Mouse (Mus musculus): Measurements from ENCODE around the gene Pgpep1. TPM values are rescaled to one million over a fixed set of nuclear protein-coding genes. Genes with fewer than 3 reads are reported as not detected.
A peak's percentile ranks its signal among the peaks of the same experiment; 100 is the strongest.

Pgpep1 gene
- polyA plus RNA-seq, 1 experiment from 2014 or later: 103 TPM

DNA sequence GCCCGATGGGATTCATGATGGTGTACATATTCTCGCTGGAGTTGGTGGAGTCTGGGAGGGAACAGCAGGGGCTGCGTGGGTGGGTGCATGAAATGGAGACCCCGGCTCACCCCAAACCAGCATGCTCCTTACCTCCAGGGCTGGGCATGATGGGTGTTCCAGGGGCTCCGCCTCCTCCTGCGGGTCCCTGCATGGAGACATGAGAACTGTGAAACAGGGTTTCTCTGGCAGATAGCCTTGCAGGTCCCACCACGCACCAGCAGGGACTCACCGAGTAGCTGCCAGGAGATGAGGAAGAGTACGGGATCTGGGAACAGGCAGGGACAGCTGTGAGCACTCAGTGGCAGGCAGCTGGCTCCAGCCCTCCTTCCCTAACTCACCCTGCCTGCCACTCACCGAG is 61.5 kb downstream of the Pgpep1 start:
- no peak for DNase-seq (ENCODE audit: low spot score, missing footprints)
- no peaks in the 10 kb centered on the region for H3K36me3 ChIP-seq (ENCODE audit: control insufficient read depth, insufficient read depth, low read length)
- peak overlapping the region; percentile 80; the same call in 1 of the 2 replicates for H3K9ac ChIP-seq (ENCODE audit: low read length)
- H3K9me3 ChIP-seq (ENCODE audit: control insufficient read depth, low read length): no peaks in the 10 kb centered on the region
- peak overlapping the region; percentile 36 for H3K4me3 ChIP-seq (ENCODE audit: low read depth, low read length)
- H3K4me1 ChIP-seq (ENCODE audit: control insufficient read depth, insufficient read depth, low read length): peaks cover 52% of the 10 kb centered on the region
- 18% methylated on average over 10 of the region's 10 CpGs for WGBS
- H3K4me2 ChIP-seq: peak overlapping the region; percentile 77
- H3K27me3 ChIP-seq (ENCODE audit: control insufficient read depth, insufficient read depth, low read length): peaks cover 6% of the 10 kb centered on the region; the same call in 1 of the 2 replicates
- peak; percentile 1; the same call in 1 of the 2 replicates for ATAC-seq (ENCODE audit: low FRiP score)
- H3K27ac ChIP-seq (ENCODE audit: low read depth, low read length): no peak overlapping the region; the same call in 1 of the 2 replicates

DNA sequence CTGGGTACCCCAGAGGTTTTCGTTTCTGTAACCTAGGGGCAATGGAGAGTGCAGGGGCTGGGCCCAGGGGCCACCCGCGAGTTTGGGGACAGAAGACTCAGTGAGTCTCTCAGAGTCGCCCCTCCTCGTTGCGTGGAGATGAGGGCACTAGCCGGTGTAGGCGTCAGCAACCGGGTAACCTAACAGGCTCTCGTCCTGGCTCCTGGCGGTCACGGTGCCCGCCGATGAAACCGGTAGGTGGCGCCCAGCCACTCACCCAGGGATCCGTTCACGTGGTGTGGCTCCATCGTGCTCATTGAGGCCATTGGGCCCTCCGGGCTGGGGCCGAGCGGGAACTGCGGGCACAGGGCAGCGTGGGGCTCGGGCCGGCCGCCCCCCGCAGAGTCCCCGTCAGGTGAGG is 61.9 kb downstream of the Pgpep1 start:
- Histone ChIP-seq H3K9me3 (ENCODE audit: control insufficient read depth, low read length) (no peaks in the 10 kb centered on the region), H3K4me3 (ENCODE audit: low read depth, low read length) (peak overlapping the region; percentile 36), H3K36me3 (ENCODE audit: control insufficient read depth, insufficient read depth, low read length) (no peaks in the 10 kb centered on the region), H3K27me3 (ENCODE audit: control insufficient read depth, insufficient read depth, low read length) (peaks cover 6% of the 10 kb centered on the region; the same call in 1 of the 2 replicates), H3K4me2 (peak overlapping the region; percentile 77), H3K27ac (ENCODE audit: low read depth, low read length) (no peak overlapping the region; the same call in 1 of the 2 replicates), H3K4me1 (ENCODE audit: control insufficient read depth, insufficient read depth, low read length) (peaks cover 52% of the 10 kb centered on the region), H3K9ac (ENCODE audit: low read length) (peak overlapping the region; percentile 80)
- under 1% methylated on average over 29 of the region's 29 CpGs for WGBS
- ATAC-seq (ENCODE audit: low FRiP score) (peak; percentile 38), DNase-seq (ENCODE audit: low spot score, missing footprints) (peak; percentile 98)

DNA sequence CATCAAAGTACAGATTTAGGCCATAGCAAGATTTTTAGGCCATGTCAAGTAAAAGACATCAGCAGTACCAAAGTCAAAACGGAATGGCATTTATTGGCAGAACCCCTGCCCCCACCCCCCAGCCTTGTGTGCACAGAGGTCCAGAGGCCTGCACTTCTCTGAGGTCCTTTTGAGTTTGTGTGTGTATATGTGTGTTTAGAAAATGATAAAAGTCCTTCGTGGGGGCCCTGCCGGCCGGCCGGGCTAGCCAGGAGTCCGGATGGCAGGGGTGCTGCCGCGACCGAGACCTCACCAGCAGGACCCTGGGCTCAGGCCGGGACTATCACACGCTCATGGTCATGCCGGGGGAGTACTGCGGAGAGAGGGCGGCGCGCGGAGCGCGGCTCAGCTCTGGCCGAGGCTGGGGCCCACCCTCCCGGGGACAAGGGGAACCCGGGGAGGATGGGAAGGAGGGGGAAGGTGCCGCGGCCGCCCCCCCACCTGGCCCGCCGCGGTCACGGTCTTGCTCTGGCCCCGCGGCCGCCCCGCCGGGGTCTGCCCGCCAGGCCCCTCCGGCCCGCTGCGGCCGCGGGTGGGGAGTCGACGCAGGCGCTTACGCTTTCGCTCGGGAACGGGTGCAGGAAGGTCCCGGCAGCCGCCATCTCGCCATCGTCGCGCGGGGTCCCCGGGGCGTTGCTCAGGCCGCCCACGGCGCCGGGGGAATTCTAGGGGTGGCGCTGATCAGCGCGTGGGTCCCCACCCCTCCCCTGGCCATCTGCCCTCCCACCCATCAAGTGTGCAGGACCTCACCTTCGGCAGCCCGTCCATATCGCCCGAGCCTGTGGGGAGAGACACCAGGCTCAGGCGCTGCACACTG is 62.5 kb downstream of the Pgpep1 start:
- ATAC-seq (ENCODE audit: low FRiP score) (0 out of 2 replicates have a peak, but pooled peaks have one; percentile 0), DNase-seq (ENCODE audit: low spot score, missing footprints) (peak; percentile 91)
- H3K36me3 ChIP-seq (ENCODE audit: control insufficient read depth, insufficient read depth, low read length): no peaks in the 10 kb centered on the region
- peak overlapping the region; percentile 77 for H3K4me2 ChIP-seq
- peaks cover 52% of the 10 kb centered on the region for H3K4me1 ChIP-seq (ENCODE audit: control insufficient read depth, insufficient read depth, low read length)
- no peaks in the 10 kb centered on the region for H3K9me3 ChIP-seq (ENCODE audit: control insufficient read depth, low read length)
- WGBS: 5% methylated on average over 67 of the region's 68 CpGs
- peak overlapping the region; percentile 36 for H3K4me3 ChIP-seq (ENCODE audit: low read depth, low read length)
- peaks cover 6% of the 10 kb centered on the region; the same call in 1 of the 2 replicates for H3K27me3 ChIP-seq (ENCODE audit: control insufficient read depth, insufficient read depth, low read length)
- H3K9ac ChIP-seq (ENCODE audit: low read length): peak overlapping the region; percentile 80
- no peak overlapping the region for H3K27ac ChIP-seq (ENCODE audit: low read depth, low read length)

- H3K27ac ChIP-seq (ENCODE audit: low read depth, low read length): no peak overlapping the region
Measured at GRCm38 (mm10) chr8:70596775-70597416, 63.3 kb downstream of the Pgpep1 start.

More at GRCm38 (mm10) chr8:70596775-70597416, 63.3 kb downstream of the Pgpep1 start:
- H3K27me3 ChIP-seq (ENCODE audit: control insufficient read depth, insufficient read depth, low read length): peaks cover 6% of the 10 kb centered on the region; the same call in 1 of the 2 replicates
- 79% methylated on average over 17 of the region's 17 CpGs for WGBS
- H3K4me3 ChIP-seq (ENCODE audit: low read depth, low read length): no peak overlapping the region
- no peak for ATAC-seq (ENCODE audit: low FRiP score)
- no peaks in the 10 kb centered on the region for H3K9me3 ChIP-seq (ENCODE audit: control insufficient read depth, low read length)
- DNase-seq (ENCODE audit: low spot score, missing footprints): peak; percentile 89
- no peaks in the 10 kb centered on the region for H3K36me3 ChIP-seq (ENCODE audit: control insufficient read depth, insufficient read depth, low read length)
- H3K9ac ChIP-seq (ENCODE audit: low read length): no peak overlapping the region
- H3K4me1 ChIP-seq (ENCODE audit: control insufficient read depth, insufficient read depth, low read length): peaks cover 52% of the 10 kb centered on the region
- H3K4me2 ChIP-seq: no peak overlapping the region

Other genes with a start within 250 kb of the Pgpep1 start
- gene Crtc1, start 220.8 kb downstream of the Pgpep1 start, polyA plus RNA-seq (2014; fragmentation: Nextera tagmentation; extraction: Ambion mirVana): 11.8 and 12.9 TPM in 2 replicates
- 12.6 and 13.1 TPM in 2 replicates for gene Klhl26, start 183.4 kb downstream of the Pgpep1 start, polyA plus RNA-seq (2014; fragmentation: Nextera tagmentation; extraction: Ambion mirVana)
- 12.3 TPM in 2 replicates for gene Tmem59l, start 173.0 kb downstream of the Pgpep1 start, polyA plus RNA-seq (2014; fragmentation: Nextera tagmentation; extraction: Ambion mirVana)
- 0.23 and 0.90 TPM in 2 replicates for gene Crlf1, start 167.2 kb downstream of the Pgpep1 start, polyA plus RNA-seq (2014; fragmentation: Nextera tagmentation; extraction: Ambion mirVana)
- gene Rex1bd, start 153.6 kb downstream of the Pgpep1 start, polyA plus RNA-seq (2014; fragmentation: Nextera tagmentation; extraction: Ambion mirVana): 126 and 129 TPM in 2 replicates
- 774 and 852 TPM in 2 replicates for gene Uba52, start 149.6 kb downstream of the Pgpep1 start, polyA plus RNA-seq (2014; fragmentation: Nextera tagmentation; extraction: Ambion mirVana)
- 203 and 215 TPM in 2 replicates for gene Fkbp8, start 132.7 kb downstream of the Pgpep1 start, polyA plus RNA-seq (2014; fragmentation: Nextera tagmentation; extraction: Ambion mirVana)
- 48.0 and 50.0 TPM in 2 replicates for gene Kxd1, start 132.4 kb downstream of the Pgpep1 start, polyA plus RNA-seq (2014; fragmentation: Nextera tagmentation; extraction: Ambion mirVana)
- gene Ell, start 120.9 kb downstream of the Pgpep1 start, polyA plus RNA-seq (2014; fragmentation: Nextera tagmentation; extraction: Ambion mirVana): 13.0 TPM in 2 replicates
- gene Isyna1, start 66.0 kb downstream of the Pgpep1 start, polyA plus RNA-seq (2014; fragmentation: Nextera tagmentation; extraction: Ambion mirVana): 46.1 and 56.0 TPM in 2 replicates
- gene Ssbp4, start 51.5 kb downstream of the Pgpep1 start, polyA plus RNA-seq (2014; fragmentation: Nextera tagmentation; extraction: Ambion mirVana): 87.8 and 96.9 TPM in 2 replicates
- 1.2 and 1.3 TPM in 2 replicates for gene Lrrc25, start 44.2 kb downstream of the Pgpep1 start, polyA plus RNA-seq (2014; fragmentation: Nextera tagmentation; extraction: Ambion mirVana)
- gene Gdf15, start 27.9 kb downstream of the Pgpep1 start, polyA plus RNA-seq (2014; fragmentation: Nextera tagmentation; extraction: Ambion mirVana): 0.10 and 0.11 TPM in 2 replicates
- 305 and 326 TPM in 2 replicates for gene Lsm4, start 12.9 kb upstream of the Pgpep1 start, polyA plus RNA-seq (2014; fragmentation: Nextera tagmentation; extraction: Ambion mirVana)
- 119 and 138 TPM in 2 replicates for gene Jund, start 38.6 kb upstream of the Pgpep1 start, polyA plus RNA-seq (2014; fragmentation: Nextera tagmentation; extraction: Ambion mirVana)
- 0.04 TPM in 1 of 2 replicates, not detected in the other for gene Iqcn, start 43.1 kb upstream of the Pgpep1 start, polyA plus RNA-seq (2014; fragmentation: Nextera tagmentation; extraction: Ambion mirVana)
- gene Gm3336, start 58.2 kb upstream of the Pgpep1 start, polyA plus RNA-seq (2014; fragmentation: Nextera tagmentation; extraction: Ambion mirVana): not detected in 2 replicates
- gene Pde4c, start 63.3 kb upstream of the Pgpep1 start, polyA plus RNA-seq (2014; fragmentation: Nextera tagmentation; extraction: Ambion mirVana): 0.16 TPM in 1 of 2 replicates, not detected in the other
- gene Rab3a, start 94.3 kb upstream of the Pgpep1 start, polyA plus RNA-seq (2014; fragmentation: Nextera tagmentation; extraction: Ambion mirVana): 56.6 and 66.1 TPM in 2 replicates
- gene Mpv17l2, start 100.6 kb upstream of the Pgpep1 start, polyA plus RNA-seq (2014; fragmentation: Nextera tagmentation; extraction: Ambion mirVana): 28.3 and 29.6 TPM in 2 replicates
- 25.4 and 30.2 TPM in 2 replicates for gene Pik3r2, start 116.3 kb upstream of the Pgpep1 start, polyA plus RNA-seq (2014; fragmentation: Nextera tagmentation; extraction: Ambion mirVana)
- gene Mast3, start 144.7 kb upstream of the Pgpep1 start, polyA plus RNA-seq (2014; fragmentation: Nextera tagmentation; extraction: Ambion mirVana): 9.1 and 10.1 TPM in 2 replicates
- 0.38 TPM in 1 of 2 replicates, not detected in the other for gene Il12rb1, start 148.1 kb upstream of the Pgpep1 start, polyA plus RNA-seq (2014; fragmentation: Nextera tagmentation; extraction: Ambion mirVana)
- 7.1 and 8.0 TPM in 2 replicates for gene Arrdc2, start 179.3 kb upstream of the Pgpep1 start, polyA plus RNA-seq (2014; fragmentation: Nextera tagmentation; extraction: Ambion mirVana)
- 10.9 and 12.4 TPM in 2 replicates for gene Kcnn1, start 202.9 kb upstream of the Pgpep1 start, polyA plus RNA-seq (2014; fragmentation: Nextera tagmentation; extraction: Ambion mirVana)
- 161 and 166 TPM in 2 replicates for gene Ccdc124, start 213.5 kb upstream of the Pgpep1 start, polyA plus RNA-seq (2014; fragmentation: Nextera tagmentation; extraction: Ambion mirVana)
- gene Slc5a5, start 232.4 kb upstream of the Pgpep1 start, polyA plus RNA-seq (2014; fragmentation: Nextera tagmentation; extraction: Ambion mirVana): 0.61 and 0.77 TPM in 2 replicates
- gene Rpl18a, start 237.0 kb upstream of the Pgpep1 start, polyA plus RNA-seq (2014; fragmentation: Nextera tagmentation; extraction: Ambion mirVana): 2,833 and 3,086 TPM in 2 replicates
- gene Map1s, start 245.5 kb upstream of the Pgpep1 start, polyA plus RNA-seq (2014; fragmentation: Nextera tagmentation; extraction: Ambion mirVana): 31.2 and 35.4 TPM in 2 replicates